Mouse (Mus musculus) midbrain, postnatal 0 days (tissue): Measurements from ENCODE around the gene Vmn1r17. TPM values are rescaled to one million over a fixed set of nuclear protein-coding genes. Genes with fewer than 3 reads are reported as not detected.
"Not testable (repeated sequence)": the region's sequence is repeated elsewhere in the genome, so short reads cannot be mapped to it uniquely, and the experiment has no call there.

Experiments used
- ATAC-seq: fragments of 200-750 bp; cut with Nextera tagmentation; 2 replicates; pipeline ENCODE4 v1.8.0; 2017; ENCODE audit warnings: moderate number of reproducible peaks, mild to moderate bottlenecking, moderate TSS enrichment, moderate library complexity; ENCODE audit not compliant: low FRiP score
- DNase-seq: peaks from one replicate; pipeline ENCODE4 v3.0.0-alpha.2; 2015; ENCODE audit warnings: low spot score
- H3K27ac ChIP-seq: fragments of 300-500 bp; sonication (generic); 2 replicates; pipeline ENCODE4 v1.5.1; 2014; ENCODE audit warnings: low read depth, mild to moderate bottlenecking, low read length, mixed read lengths
- H3K27me3 ChIP-seq: fragments of 300-500 bp; sonication (generic); 2 replicates; pipeline ENCODE4 v1.6.1; 2014; ENCODE audit warnings: low read length, control low read depth, mixed read lengths; ENCODE audit not compliant: insufficient read depth
- H3K36me3 ChIP-seq: fragments of 300-500 bp; sonication (generic); 2 replicates; pipeline ENCODE4 v1.6.1; 2014; ENCODE audit warnings: low read length, control low read depth, mixed read lengths; ENCODE audit not compliant: insufficient read depth
- H3K4me1 ChIP-seq: fragments of 300-500 bp; sonication (generic); 2 replicates; pipeline ENCODE4 v1.6.1; 2014; ENCODE audit warnings: mild to moderate bottlenecking, control low read depth, antibody characterized with exemption, low read length, mixed read lengths; ENCODE audit not compliant: insufficient read depth
- H3K4me2 ChIP-seq: fragments of 300-500 bp; sonication (generic); 2 replicates; pipeline ENCODE4 v1.6.1; 2014; ENCODE audit warnings: low read depth, mild to moderate bottlenecking, low read length, mixed read lengths; ENCODE audit not compliant: poor library complexity, severe bottlenecking
- H3K4me3 ChIP-seq: fragments of 300-500 bp; sonication (generic); 2 replicates; pipeline ENCODE4 v1.5.1; 2014; ENCODE audit warnings: low read depth, mild to moderate bottlenecking, low read length, moderate library complexity
- H3K9ac ChIP-seq: fragments of 300-500 bp; sonication (generic); replicated peaks from 2 replicates; pipeline ENCODE4 v1.6.1; 2014; ENCODE audit warnings: mild to moderate bottlenecking, low read length, moderate library complexity, mixed read lengths; ENCODE audit not compliant: poor library complexity, severe bottlenecking
- H3K9me3 ChIP-seq: fragments of 300-500 bp; sonication (generic); 2 replicates; pipeline ENCODE4 v1.6.1; 2016; ENCODE audit warnings: low read length, control low read depth
- CTCF ChIP-seq: IDR thresholded peaks from 2 replicates; pipeline ENCODE4 v1.5.1; 2016; ENCODE audit warnings: antibody characterized with exemption, mild to moderate bottlenecking
- WGBS: fragments of 180-500 bp; shearing (Covaris S2); extraction: QIAGEN DNeasy Blood & Tissue Kit; methylation state at CpG from one replicate; pipeline ENCODE4 v1.1.7; 2014; 5-methylcytosine and 5-hydroxymethylcytosine counted together
- polyA plus RNA-seq: library from polyadenylated mRNA; unstranded; fragments of >200 nt; fragmentation: Nextera tagmentation; extraction: Ambion mirVana; gene quantifications from 2 replicates; pipeline ENCODE4 v1.2.1, GENCODE M21; 2015
- total RNA-seq: library from RNA; depleted of rRNA; stranded (reverse); fragments of >200 nt; gene quantifications from 2 replicates; pipeline ENCODE4 v1.2.3, GENCODE M21; 2014; rRNA removed

Gene Vmn1r17
- total RNA-seq (not detected in 2 replicates), polyA plus RNA-seq (not detected in 2 replicates)

DNA sequence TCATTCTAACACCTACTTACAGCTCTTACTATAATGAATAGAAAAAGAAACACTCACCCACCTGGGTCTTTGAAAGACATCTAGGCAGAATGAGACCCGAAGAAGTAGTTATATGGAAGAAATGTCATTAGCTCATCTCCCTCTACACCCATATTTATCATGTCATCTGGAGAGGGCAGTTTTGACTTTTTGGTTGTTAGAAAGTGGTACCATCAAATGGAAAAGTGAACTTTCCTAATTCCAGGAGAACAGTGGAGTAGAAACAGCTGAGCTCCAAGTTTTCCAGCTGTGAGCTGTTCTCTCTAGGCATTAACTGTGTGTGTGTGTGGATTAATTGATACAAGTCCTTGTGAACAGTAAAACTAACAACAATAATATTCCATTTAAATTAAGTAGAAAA is at the start of gene Vmn1r17:
TSS of gene Vmn1r17 (minus strand) at position 101 of the 400 bp plus-strand sequence.
- WGBS, result 100% methylated on average over 1 of the region's 1 CpGs
- Histone ChIP-seq H3K4me2 (no peak within 1 kb of the TSS), H3K9ac (no peak within 1 kb of the TSS), H3K9me3 (no peaks in the 10 kb centered on the region), H3K27me3 (no peaks in the 10 kb centered on the region), H3K4me3 (no peak within 1 kb of the TSS), H3K36me3 (no peaks in the 10 kb centered on the region), H3K4me1 (no peaks in the 10 kb centered on the region), H3K27ac (no peak within 1 kb of the TSS)
- TF ChIP-seq CTCF, result no peak
- ATAC-seq, result no peak
- DNase-seq, result no peak

DNA sequence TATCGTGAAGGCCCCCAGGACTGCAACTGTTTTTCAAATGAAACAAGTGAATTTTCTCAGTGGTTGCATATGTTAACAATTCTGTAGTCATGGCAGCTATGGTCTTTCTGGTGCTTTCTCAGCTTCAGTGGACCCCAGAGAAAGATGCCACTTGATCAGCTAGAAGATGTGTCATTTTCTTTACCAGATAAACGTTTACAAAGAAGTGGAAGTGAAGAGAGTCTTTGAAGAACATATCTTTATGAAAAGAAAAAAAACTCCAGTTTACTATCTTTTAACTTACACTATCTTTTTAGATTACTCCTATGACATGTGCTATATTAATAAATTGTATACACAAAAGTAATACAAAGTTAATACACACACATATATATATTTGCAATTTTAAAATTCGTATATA is 40.0 kb upstream of the Vmn1r17 start, which contains the start of gene Vmn1r19:
TSS of gene Vmn1r19 (plus strand) at position 301 of the 400 bp plus-strand sequence.
- WGBS, result 67% methylated on average over 3 of the region's 3 CpGs
- not testable (repeated sequence) for H3K4me3 ChIP-seq, H3K9ac ChIP-seq, H3K27ac ChIP-seq, H3K4me1 ChIP-seq, DNase-seq, H3K4me2 ChIP-seq, H3K36me3 ChIP-seq, ATAC-seq, H3K27me3 ChIP-seq, H3K9me3 ChIP-seq

DNA sequence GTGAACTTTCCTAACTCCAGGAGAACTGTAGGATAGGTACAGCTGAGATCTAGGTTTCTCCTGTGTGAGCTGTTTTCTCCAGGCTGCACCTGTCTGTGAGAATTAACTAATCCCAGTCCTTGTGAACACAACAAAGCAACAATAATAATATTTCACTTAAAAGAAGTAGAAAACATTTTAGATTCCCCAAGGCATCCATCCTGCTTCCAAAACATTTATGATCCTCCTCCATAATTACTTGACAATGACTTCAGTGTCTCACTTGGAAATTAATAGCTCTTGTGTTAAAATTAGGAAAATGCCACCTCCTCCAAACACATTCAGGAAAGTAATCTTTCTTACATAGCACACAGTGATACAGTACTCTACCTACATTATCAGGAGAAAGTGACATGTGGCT is 32.2 kb upstream of the Vmn1r17 start, which contains the start of gene Vmn1r18:
TSS of gene Vmn1r18 (minus strand) at position 101 of the 400 bp plus-strand sequence.
- H3K36me3 ChIP-seq, result no peaks in the 10 kb centered on the region
- no peaks in the 10 kb centered on the region for H3K9me3 ChIP-seq
- no peak within 1 kb of the TSS for H3K27ac ChIP-seq
- no peak for TF ChIP-seq CTCF
- no peak for ATAC-seq
- H3K27me3 ChIP-seq, result no peaks in the 10 kb centered on the region
- H3K9ac ChIP-seq, result no peak within 1 kb of the TSS
- H3K4me1 ChIP-seq, result no peaks in the 10 kb centered on the region
- DNase-seq, result no peak
- H3K4me2 ChIP-seq, result no peak within 1 kb of the TSS
- no peak within 1 kb of the TSS for H3K4me3 ChIP-seq

DNA sequence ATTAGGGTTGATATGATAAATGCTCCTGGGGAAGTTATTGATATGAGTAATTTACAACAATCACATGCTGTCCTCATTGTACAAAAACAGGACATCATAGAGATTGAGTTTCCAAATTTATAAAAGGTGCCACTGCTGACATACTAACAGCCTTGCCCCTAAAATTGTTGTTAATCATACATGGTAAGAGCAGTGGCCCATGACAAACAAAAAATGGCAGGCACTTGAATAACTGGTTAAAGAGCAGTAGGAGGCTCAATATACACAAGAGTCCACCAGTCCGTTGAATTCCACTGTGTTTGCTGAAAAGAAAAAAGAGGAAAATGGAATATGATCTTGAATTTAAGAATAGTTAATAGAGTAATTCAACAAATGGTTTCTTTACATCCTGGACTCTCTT is 4.0 kb upstream of the Vmn1r17 start:
- DNase-seq (no peak), ATAC-seq (no peak)
- H3K4me3 ChIP-seq, result no peak overlapping the region
- H3K36me3 ChIP-seq, result no peaks in the 10 kb centered on the region
- H3K9me3 ChIP-seq, result no peaks in the 10 kb centered on the region
- TF ChIP-seq CTCF, result no peak
- no peak overlapping the region for H3K4me2 ChIP-seq
- 89% methylated on average over 1 of the region's 1 CpGs for WGBS
- no peaks in the 10 kb centered on the region for H3K4me1 ChIP-seq
- no peak overlapping the region for H3K27ac ChIP-seq
- no peak overlapping the region for H3K9ac ChIP-seq
- no peaks in the 10 kb centered on the region for H3K27me3 ChIP-seq

DNA sequence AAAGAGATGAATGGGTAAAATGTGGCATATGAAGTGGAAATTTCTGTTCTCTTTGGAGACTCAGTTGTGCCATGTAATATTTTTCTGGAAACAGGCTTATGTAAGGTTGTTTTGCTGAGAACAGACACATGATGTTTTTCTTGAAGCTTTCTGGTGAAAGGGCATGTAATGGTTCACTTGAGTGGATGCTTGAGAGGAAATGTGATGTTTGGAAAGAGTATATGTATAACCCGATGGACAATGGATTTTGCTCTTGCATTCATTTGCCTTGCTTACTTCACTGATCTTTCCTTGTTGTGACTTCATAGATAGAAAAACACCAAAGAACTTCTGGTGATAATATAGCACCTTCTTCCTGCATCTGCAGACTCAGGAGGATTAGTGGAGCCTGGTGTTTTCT is 2.3 kb upstream of the Vmn1r17 start:
- 87% methylated on average over 1 of the region's 1 CpGs for WGBS
- not testable (repeated sequence) for H3K4me2 ChIP-seq, ATAC-seq, H3K9ac ChIP-seq, H3K4me1 ChIP-seq, DNase-seq, H3K27me3 ChIP-seq, H3K4me3 ChIP-seq, H3K27ac ChIP-seq, H3K9me3 ChIP-seq, H3K36me3 ChIP-seq

DNA sequence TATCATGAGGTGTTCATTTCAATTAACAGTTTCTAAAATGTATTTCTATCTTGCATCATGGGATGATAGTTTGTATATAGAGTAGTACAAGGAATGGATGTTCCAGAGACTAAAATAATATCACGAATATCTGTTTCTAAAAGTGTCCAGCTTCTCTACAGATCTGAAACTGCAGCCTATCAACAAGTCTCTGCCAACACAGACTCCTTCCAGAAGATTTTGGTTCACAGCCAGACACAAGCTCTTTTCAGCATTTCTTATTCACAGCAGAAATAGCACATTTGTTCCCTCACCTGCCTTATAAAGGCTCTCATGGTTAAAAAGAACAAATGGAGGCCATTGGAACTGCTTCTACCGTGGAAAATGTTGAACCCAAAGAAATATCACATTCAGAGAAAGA is 6.7 kb downstream of the Vmn1r17 start:
- ATAC-seq, result no peak
- TF ChIP-seq CTCF, result no peak
- H3K9ac ChIP-seq, result no peak overlapping the region
- no peaks in the 10 kb centered on the region for H3K27me3 ChIP-seq
- no peaks in the 10 kb centered on the region for H3K4me1 ChIP-seq
- H3K27ac ChIP-seq, result no peak overlapping the region
- 70% methylated on average over 2 of the region's 2 CpGs for WGBS
- H3K4me3 ChIP-seq, result no peak overlapping the region
- H3K9me3 ChIP-seq, result no peaks in the 10 kb centered on the region
- no peaks in the 10 kb centered on the region for H3K36me3 ChIP-seq
- no peak for DNase-seq
- no peak overlapping the region for H3K4me2 ChIP-seq
